Mouse (Mus musculus): Measurements from ENCODE around the gene Ttc28. TPM values are rescaled to one million over a fixed set of nuclear protein-coding genes. Genes with fewer than 3 reads are reported as not detected.

Ttc28 gene
- polyA plus RNA-seq, 1 experiment from 2014 or later, result 18.8 TPM

GRCm38 (mm10) chr5:111263370-111263769, 383.8 kb downstream of the Ttc28 start:
- Histone ChIP-seq H3K27me3 (replicated peaks) (no peaks in the 10 kb centered on the region), H3K4me2 (no peak overlapping the region)
- ATAC-seq (ENCODE audit: low FRiP score), result no peak

GRCm38 (mm10) chr5:111264488-111264887, 384.9 kb downstream of the Ttc28 start:
- no peak overlapping the region for H3K27ac ChIP-seq (replicated peaks)
- H3K36me3 ChIP-seq, result peaks cover 16% of the 10 kb centered on the region
- WGBS, result 87% methylated on average over 7 of the region's 7 CpGs
- ATAC-seq (ENCODE audit: low FRiP score), result no peak
- no peaks in the 10 kb centered on the region for H3K9me3 ChIP-seq (replicated peaks)
- peaks cover 37% of the 10 kb centered on the region for H3K4me1 ChIP-seq
- no peaks in the 10 kb centered on the region for H3K27me3 ChIP-seq (replicated peaks)
- no peak overlapping the region for H3K4me3 ChIP-seq (replicated peaks)
- H3K4me2 ChIP-seq, result no peak overlapping the region
- H3K9ac ChIP-seq (replicated peaks), result no peak overlapping the region

More at GRCm38 (mm10) chr5:111263370-111263769, 383.8 kb downstream of the Ttc28 start:
- H3K36me3 ChIP-seq, result peaks cover 16% of the 10 kb centered on the region
- 26% methylated on average over 5 of the region's 5 CpGs for WGBS
- H3K4me3 ChIP-seq (replicated peaks), result no peak overlapping the region
- H3K9ac ChIP-seq (replicated peaks), result no peak overlapping the region
- H3K27ac ChIP-seq (replicated peaks), result peak overlapping the region; percentile 77
- no peaks in the 10 kb centered on the region for H3K9me3 ChIP-seq (replicated peaks)
- peaks cover 38% of the 10 kb centered on the region for H3K4me1 ChIP-seq

- H3K9me3 ChIP-seq (replicated peaks), result no peaks in the 10 kb centered on the region
- H3K4me1 ChIP-seq, result peaks cover 44% of the 10 kb centered on the region
- no peak for ATAC-seq (ENCODE audit: low FRiP score)
- H3K27me3 ChIP-seq (replicated peaks), result no peaks in the 10 kb centered on the region
- H3K9ac ChIP-seq (replicated peaks), result no peak overlapping the region
- H3K27ac ChIP-seq (replicated peaks), result no peak overlapping the region
- no peak overlapping the region for H3K4me3 ChIP-seq (replicated peaks)
- 98% methylated on average over 5 of the region's 5 CpGs for WGBS
- H3K4me2 ChIP-seq, result no peak overlapping the region
- peaks cover 26% of the 10 kb centered on the region for H3K36me3 ChIP-seq
These were observed 387.1 kb downstream of the Ttc28 start for GRCm38 (mm10) chr5:111266658-111267057.

- no peak overlapping the region for H3K4me2 ChIP-seq
- H3K9ac ChIP-seq (replicated peaks), result no peak overlapping the region
- peaks cover 40% of the 10 kb centered on the region for H3K4me1 ChIP-seq
- H3K4me3 ChIP-seq (replicated peaks), result no peak overlapping the region
- 82% methylated on average over 3 of the region's 3 CpGs for WGBS
- no peaks in the 10 kb centered on the region for H3K9me3 ChIP-seq (replicated peaks)
- ATAC-seq (ENCODE audit: low FRiP score), result no peak
- H3K27me3 ChIP-seq (replicated peaks), result no peaks in the 10 kb centered on the region
- peaks cover 29% of the 10 kb centered on the region for H3K36me3 ChIP-seq
- no peak overlapping the region for H3K27ac ChIP-seq (replicated peaks)
These were observed 387.5 kb downstream of the Ttc28 start for GRCm38 (mm10) chr5:111267100-111267499.

- no peak for ATAC-seq (ENCODE audit: low FRiP score)
These were observed 389.2 kb downstream of the Ttc28 start for GRCm38 (mm10) chr5:111268852-111269251.

GRCm38 (mm10) chr5:111269613-111270205, 390.1 kb downstream of the Ttc28 start:
- no peak overlapping the region for H3K4me2 ChIP-seq
- H3K9ac ChIP-seq (replicated peaks), result no peak overlapping the region
- peaks cover 14% of the 10 kb centered on the region for H3K4me1 ChIP-seq
- 62% methylated on average over 6 of the region's 6 CpGs for WGBS
- peak overlapping the region; percentile 33; the same call in 1 of the 2 replicates for H3K27ac ChIP-seq (replicated peaks)
- no peaks in the 10 kb centered on the region for H3K9me3 ChIP-seq (replicated peaks)
- peak; percentile 40 for ATAC-seq (ENCODE audit: low FRiP score)
- H3K27me3 ChIP-seq (replicated peaks), result no peaks in the 10 kb centered on the region
- peaks cover 45% of the 10 kb centered on the region for H3K36me3 ChIP-seq
- H3K4me3 ChIP-seq (replicated peaks), result no peak overlapping the region

More at GRCm38 (mm10) chr5:111268852-111269251, 389.2 kb downstream of the Ttc28 start:
- peaks cover 38% of the 10 kb centered on the region for H3K36me3 ChIP-seq
- peaks cover 22% of the 10 kb centered on the region for H3K4me1 ChIP-seq
- H3K9me3 ChIP-seq (replicated peaks), result no peaks in the 10 kb centered on the region
- H3K4me3 ChIP-seq (replicated peaks), result no peak overlapping the region
- WGBS, result 51% methylated on average over 2 of the region's 2 CpGs
- H3K4me2 ChIP-seq, result no peak overlapping the region
- H3K27me3 ChIP-seq (replicated peaks), result no peaks in the 10 kb centered on the region
- no peak overlapping the region for H3K27ac ChIP-seq (replicated peaks)
- no peak overlapping the region for H3K9ac ChIP-seq (replicated peaks)

GRCm38 (mm10) chr5:111270246-111271002, 390.8 kb downstream of the Ttc28 start:
- Histone ChIP-seq H3K9me3 (replicated peaks) (no peaks in the 10 kb centered on the region), H3K27ac (replicated peaks) (peak overlapping the region; percentile 33; the same call in 1 of the 2 replicates), H3K4me3 (replicated peaks) (no peak overlapping the region), H3K27me3 (replicated peaks) (no peaks in the 10 kb centered on the region), H3K4me2 (no peak overlapping the region), H3K4me1 (peaks cover 14% of the 10 kb centered on the region), H3K36me3 (peaks cover 51% of the 10 kb centered on the region), H3K9ac (replicated peaks) (no peak overlapping the region)
- no peak for ATAC-seq (ENCODE audit: low FRiP score)
- WGBS, result 54% methylated on average over 15 of the region's 15 CpGs

GRCm38 (mm10) chr5:111273589-111273988, 394.0 kb downstream of the Ttc28 start:
- Histone ChIP-seq H3K36me3 (peaks cover 64% of the 10 kb centered on the region), H3K9me3 (replicated peaks) (no peaks in the 10 kb centered on the region), H3K27ac (replicated peaks) (no peak overlapping the region), H3K27me3 (replicated peaks) (no peaks in the 10 kb centered on the region), H3K4me3 (replicated peaks) (no peak overlapping the region), H3K4me2 (no peak overlapping the region), H3K4me1 (peaks cover 14% of the 10 kb centered on the region), H3K9ac (replicated peaks) (no peak overlapping the region)
- 35% methylated on average over 10 of the region's 10 CpGs for WGBS
- ATAC-seq (ENCODE audit: low FRiP score), result peak; percentile 62

GRCm38 (mm10) chr5:111274948-111275347, 395.3 kb downstream of the Ttc28 start:
- H3K27me3 ChIP-seq (replicated peaks), result no peaks in the 10 kb centered on the region
- no peak overlapping the region for H3K4me2 ChIP-seq
- H3K27ac ChIP-seq (replicated peaks), result no peak overlapping the region
- H3K9me3 ChIP-seq (replicated peaks), result no peaks in the 10 kb centered on the region
- ATAC-seq (ENCODE audit: low FRiP score), result no peak
- H3K36me3 ChIP-seq, result peaks cover 75% of the 10 kb centered on the region
- no peak overlapping the region for H3K4me3 ChIP-seq (replicated peaks)
- H3K4me1 ChIP-seq, result peaks cover 6% of the 10 kb centered on the region
- WGBS, result 79% methylated on average over 5 of the region's 5 CpGs
- no peak overlapping the region for H3K9ac ChIP-seq (replicated peaks)

- Histone ChIP-seq H3K4me3 (replicated peaks) (no peak overlapping the region), H3K9ac (replicated peaks) (no peak overlapping the region), H3K27me3 (replicated peaks) (no peaks in the 10 kb centered on the region), H3K9me3 (replicated peaks) (no peaks in the 10 kb centered on the region), H3K36me3 (peaks cover 86% of the 10 kb centered on the region), H3K27ac (replicated peaks) (no peak overlapping the region), H3K4me2 (no peak overlapping the region), H3K4me1 (no peaks in the 10 kb centered on the region)
- WGBS, result 89% methylated on average over 19 of the region's 19 CpGs
- ATAC-seq (ENCODE audit: low FRiP score), result no peak
These were observed 405.0 kb downstream of the Ttc28 start for GRCm38 (mm10) chr5:111284420-111285175.

GRCm38 (mm10) chr5:111287571-111287970, 408.0 kb downstream of the Ttc28 start:
- 78% methylated on average over 4 of the region's 5 CpGs for WGBS
- Histone ChIP-seq H3K9ac (replicated peaks) (no peak overlapping the region), H3K4me2 (no peak overlapping the region), H3K4me1 (0 out of 2 replicates have a peak, but pooled peaks cover 6% of the 10 kb centered on the region), H3K27me3 (replicated peaks) (no peaks in the 10 kb centered on the region), H3K36me3 (peaks cover 58% of the 10 kb centered on the region), H3K9me3 (replicated peaks) (no peaks in the 10 kb centered on the region), H3K4me3 (replicated peaks) (no peak overlapping the region), H3K27ac (replicated peaks) (no peak overlapping the region)
- ATAC-seq (ENCODE audit: low FRiP score), result no peak

Data from neural tube, embryonic 15.5 days (tissue).